ENCODE assay signal across 11 mouse cellular contexts in the genomic region with DNA sequence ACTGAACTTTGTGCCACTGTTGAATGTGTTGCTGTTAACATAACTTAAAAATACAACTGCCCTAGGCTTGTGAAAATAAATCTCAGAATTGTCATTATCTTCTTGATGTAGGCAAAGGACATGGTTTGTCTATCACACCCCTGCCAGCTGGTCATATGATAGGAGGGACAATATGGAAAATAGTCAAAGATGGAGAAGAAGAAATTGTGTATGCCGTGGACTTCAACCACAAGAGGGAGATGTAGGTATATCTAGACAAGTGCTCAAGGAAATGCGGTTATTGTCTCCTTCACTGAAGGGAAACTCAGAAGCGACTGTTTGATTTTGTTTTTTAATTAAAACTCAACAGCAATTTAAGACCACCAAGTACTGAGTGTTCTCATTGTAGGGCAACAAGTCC. TPM values are rescaled to one million over a fixed set of nuclear protein-coding genes. Genes with fewer than 3 reads are reported as not detected.
DNase-seq lines count a peak whose midpoint lies in the region; ATAC-seq lines count a peak whose summit lies in the region.
"Had no signal": no experiment of that assay in that cellular context is flagged by ENCODE, and none has a peak within 500 bp of the region (broad histone marks: within the 10 kb centered on the region; RNA-seq: fewer than 3 reads in every experiment).

No protein-coding gene starts in this region.

- no peaks in the 10 kb centered on the region for H3K9me3 ChIP-seq in hindbrain, embryonic 16.5 days (ENCODE audit: control insufficient read depth, low read length)
- H3K9me3 ChIP-seq in hindbrain, embryonic 12.5 days (replicated peaks): no peaks in the 10 kb centered on the region
- H3K9me3 ChIP-seq: embryonic facial prominence, embryonic 12.5 days; heart, embryonic 10.5 days had no signal

- H3K27me3 ChIP-seq in hindbrain, embryonic 16.5 days (replicated peaks; ENCODE audit: control insufficient read depth, insufficient read depth, low read length): no peaks in the 10 kb centered on the region
- H3K27me3 ChIP-seq in hindbrain, embryonic 12.5 days: no peaks in the 10 kb centered on the region
- H3K27me3 ChIP-seq: embryonic facial prominence, embryonic 12.5 days had no signal

- DNase-seq in A20 (ENCODE audit: low read depth, low spot score): peak; percentile 36
- DNase-seq in MN1 (ENCODE audit: low spot score): peak; percentile 28
- DNase-seq in gastrocnemius, postnatal 36 days: no peak
- DNase-seq in thymus, postnatal 4 days: no peak
- DNase-seq in urinary bladder, postnatal 14 days (ENCODE audit: low spot score): no peak
- DNase-seq: right cerebral cortex, adult 18-20 months had no signal

- no peak overlapping the region for H3K4me2 ChIP-seq in hindbrain, embryonic 16.5 days (ENCODE audit: low read length)
- H3K4me2 ChIP-seq in hindbrain, embryonic 12.5 days (replicated peaks): no peak overlapping the region
- H3K4me2 ChIP-seq: embryonic facial prominence, embryonic 12.5 days had no signal

- 49% methylated on average over 3 of the region's 3 CpGs for WGBS in hindbrain, embryonic 16.5 days
- WGBS in hindbrain, embryonic 12.5 days: 67% methylated on average over 3 of the region's 3 CpGs

- H3K4me3 ChIP-seq in hindbrain, embryonic 16.5 days (ENCODE audit: low read length): no peak overlapping the region
- H3K4me3 ChIP-seq in hindbrain, embryonic 12.5 days: no peak overlapping the region
- H3K4me3 ChIP-seq: embryonic facial prominence, embryonic 12.5 days; heart, embryonic 10.5 days had no signal

- no peak overlapping the region for H3K27ac ChIP-seq in hindbrain, embryonic 16.5 days (ENCODE audit: low read depth, low read length)
- no peak overlapping the region for H3K27ac ChIP-seq in hindbrain, embryonic 12.5 days
- H3K27ac ChIP-seq: embryonic facial prominence, embryonic 12.5 days; heart, embryonic 10.5 days had no signal

- H3K4me1 ChIP-seq in hindbrain, embryonic 16.5 days (ENCODE audit: control insufficient read depth, insufficient read depth, low read depth, low read length): no peaks in the 10 kb centered on the region
- H3K4me1 ChIP-seq in hindbrain, embryonic 12.5 days: no peaks in the 10 kb centered on the region
- H3K4me1 ChIP-seq: embryonic facial prominence, embryonic 12.5 days had no signal

- H3K36me3 ChIP-seq in hindbrain, embryonic 16.5 days (ENCODE audit: control insufficient read depth, insufficient read depth, low read length): peaks cover 33% of the 10 kb centered on the region
- H3K36me3 ChIP-seq in hindbrain, embryonic 12.5 days: peaks cover 66% of the 10 kb centered on the region

- intact Hi-C loops in gastrocnemius, postnatal 36 days (cut with DNase I): loop anchor here (10.0 kb wide), 1 partner anchor 470 kb away; no protein-coding TSS in a partner anchor

- peak; percentile 60; the same call in 1 of the 2 replicates for ATAC-seq in hindbrain, embryonic 16.5 days
- ATAC-seq in hindbrain, embryonic 12.5 days (ENCODE audit: low FRiP score): no peak
- ATAC-seq in inflammation-experienced regulatory T-cells, adult 6 months: peak; percentile 38

- H3K9ac ChIP-seq in hindbrain, embryonic 16.5 days (ENCODE audit: low read depth, low read length): no peak overlapping the region
- no peak overlapping the region for H3K9ac ChIP-seq in hindbrain, embryonic 12.5 days
- H3K9ac ChIP-seq: embryonic facial prominence, embryonic 12.5 days had no signal

RNA-seq across cellular contexts. Expression of a gene that starts 9.3 kb away (rescaled TPM):
- polyA plus RNA-seq in hindbrain, embryonic 16.5 days (2015; fragmentation: Nextera tagmentation; extraction: Ambion mirVana): 30.1 and 31.8 TPM in 2 replicates
- 34.2 and 36.5 TPM in 2 replicates for polyA plus RNA-seq in hindbrain, embryonic 12.5 days (2016; fragmentation: Nextera tagmentation; extraction: Ambion mirVana)
- 10 to 100 TPM; 16.2 to 25.8 (median 17.7) TPM for polyA plus RNA-seq in inflammation-experienced regulatory T-cells, adult 6 months (2017; shearing (Covaris generic))
- 1 to 10 TPM; 9.1 TPM for total RNA-seq in gastrocnemius, postnatal 36 days (2021)

RNA-seq across cellular contexts. Expression of a gene that starts 27.1 kb away (rescaled TPM):
- 9.0 and 9.7 TPM in 2 replicates for polyA plus RNA-seq in hindbrain, embryonic 16.5 days (2015; fragmentation: Nextera tagmentation; extraction: Ambion mirVana)
- 16.2 and 17.5 TPM in 2 replicates for polyA plus RNA-seq in hindbrain, embryonic 12.5 days (2016; fragmentation: Nextera tagmentation; extraction: Ambion mirVana)
- 10 to 100 TPM; 20.7 to 24.7 (median 21.0) TPM for polyA plus RNA-seq in inflammation-experienced regulatory T-cells, adult 6 months (2017; shearing (Covaris generic))
- total RNA-seq in gastrocnemius, postnatal 36 days (2021): 1 to 10 TPM; 3.8 to 5.9 TPM

Comparison
In these comparisons a context has a peak if more than half of its experiments do, and no peak if none do; other contexts are left out.
1. DNase-seq: peak in A20 (single experiment) and MN1 (single experiment); none in gastrocnemius, postnatal 36 days (0 of 2), thymus, postnatal 4 days (single experiment) and urinary bladder, postnatal 14 days (single experiment).